Mouse (Mus musculus) erythroblast, embryonic 14.5 days (primary cell): ENCODE measurements around the gene Fancg.

Experiments
- GATA1 ChIP-seq: IDR thresholded peaks from 2 replicates; pipeline ENCODE4 v1.6.1; 2012; ENCODE audit warnings: low read length, inconsistent platforms, mixed read lengths
- TAL1 ChIP-seq: IDR thresholded peaks from 3 replicates; pipeline ENCODE4 v1.6.1; 2012; ENCODE audit warnings: low read length, inconsistent platforms, mixed read lengths

DNA sequence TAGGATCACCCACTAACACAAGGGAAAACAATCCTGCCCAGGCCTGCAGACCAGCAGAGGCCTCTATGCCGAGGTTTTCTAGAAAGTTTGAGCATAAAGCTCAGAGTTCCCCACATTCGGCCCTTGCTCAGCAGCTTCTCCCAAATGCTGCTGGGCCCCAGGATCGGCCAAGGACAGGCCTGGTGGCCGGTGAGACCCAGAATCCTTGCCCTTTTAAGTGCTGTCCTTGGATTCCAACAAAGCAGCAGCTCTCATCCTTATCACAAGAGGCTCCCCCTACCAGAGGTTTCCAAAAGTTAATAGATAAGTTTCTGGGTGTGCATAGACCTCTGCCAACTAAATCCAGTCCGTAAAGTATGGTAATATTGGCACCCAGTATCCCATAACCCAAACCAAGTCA lies 36.4 kb downstream of the Fancg start:
- no peak for TF ChIP-seq GATA1
- no peak for TF ChIP-seq TAL1
